Mouse (Mus musculus) CD8-positive naive resting alpha-beta T cell, adult 2 months (primary cell): ENCODE data around the gene Cep78.

ENCODE experiments used
- DNase-seq, 2 experiments: peaks; one replicate each; pipeline ENCODE4 v3.0.0; 2022; ENCODE audit warnings: low read depth in 2 of 2, low spot score in 2 of 2

Cep78 gene

GRCm38 (mm10) chr19:15910987-15911386 is 73.8 kb downstream of the Cep78 start:
- DNase-seq = no peak

GRCm38 (mm10) chr19:15910488-15910887 is 74.3 kb downstream of the Cep78 start:
- no peak for DNase-seq

- no peak for DNase-seq
These were observed 76.8 kb downstream of the Cep78 start for GRCm38 (mm10) chr19:15908016-15908415.
